Mouse (Mus musculus) hindbrain, embryonic 13.5 days (tissue): ENCODE results near the gene Mypn. TPM values are rescaled to one million over a fixed set of nuclear protein-coding genes. Genes with fewer than 3 reads are reported as not detected.

ENCODE experiments used
- ATAC-seq: fragments of 200-750 bp; cut with Nextera tagmentation; 2 replicates; pipeline ENCODE4 v1.8.0; 2017; ENCODE audit warnings: moderate TSS enrichment; ENCODE audit not compliant: low FRiP score
- H3K27ac ChIP-seq: fragments of 300-500 bp; sonication (generic); 2 replicates; pipeline ENCODE4 v1.5.1; 2015; ENCODE audit warnings: inconsistent platforms, mild to moderate bottlenecking, moderate library complexity
- H3K27me3 ChIP-seq: fragments of 300-500 bp; sonication (generic); 2 replicates; pipeline ENCODE4 v1.6.1; 2015; ENCODE audit warnings: mild to moderate bottlenecking, inconsistent platforms
- H3K36me3 ChIP-seq: fragments of 300-500 bp; sonication (generic); 2 replicates; pipeline ENCODE4 v1.6.1; 2015; ENCODE audit warnings: mild to moderate bottlenecking, inconsistent platforms
- H3K4me1 ChIP-seq: fragments of 300-500 bp; sonication (generic); replicated peaks from 2 replicates; pipeline ENCODE4 v1.6.1; 2015; ENCODE audit warnings: inconsistent platforms
- H3K4me2 ChIP-seq: fragments of 300-500 bp; sonication (generic); 2 replicates; pipeline ENCODE4 v1.6.1; 2015; ENCODE audit warnings: inconsistent platforms, mild to moderate bottlenecking, moderate library complexity
- H3K4me3 ChIP-seq: fragments of 300-500 bp; sonication (generic); 2 replicates; pipeline ENCODE4 v1.5.1; 2015; ENCODE audit warnings: mild to moderate bottlenecking, inconsistent platforms
- H3K9ac ChIP-seq: fragments of 300-500 bp; sonication (generic); 2 replicates; pipeline ENCODE4 v1.6.1; 2015; ENCODE audit warnings: mild to moderate bottlenecking, inconsistent platforms
- H3K9me3 ChIP-seq: fragments of 300-500 bp; sonication (generic); 2 replicates; pipeline ENCODE4 v1.6.1; 2016; ENCODE audit warnings: inconsistent platforms
- WGBS: fragments of 180-500 bp; shearing (Covaris S2); methylation state at CpG from one replicate; pipeline ENCODE4 v1.1.7; 2015; 5-methylcytosine and 5-hydroxymethylcytosine counted together
- polyA plus RNA-seq: library from polyadenylated mRNA; unstranded; fragments of >200 nt; fragmentation: Nextera tagmentation; extraction: Ambion mirVana; gene quantifications from 2 replicates; pipeline ENCODE4 v1.2.1, GENCODE M21; 2015

Mypn gene
- polyA plus RNA-seq, 1 experiment from 2014 or later = 0.57 TPM

DNA sequence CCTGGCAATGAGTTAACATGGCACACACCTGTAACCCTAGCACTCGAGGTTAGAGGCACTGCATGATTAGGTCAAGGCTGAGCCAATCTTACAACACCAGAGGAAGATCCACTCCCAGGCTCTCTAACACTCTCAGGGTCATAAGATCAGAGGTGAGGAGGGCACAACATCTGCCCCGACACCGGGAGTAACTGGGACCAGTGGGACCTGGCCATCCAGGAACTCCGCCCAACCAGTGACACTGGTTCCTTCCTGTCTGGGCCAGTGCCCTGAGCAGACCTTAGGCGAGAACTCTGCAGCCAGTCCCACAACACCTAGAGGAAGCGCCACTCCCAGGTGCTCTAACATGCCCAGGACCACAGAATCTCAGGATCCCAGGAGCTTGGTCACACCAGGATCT lies 67.3 kb downstream of the Mypn start:
- Histone ChIP-seq H3K9ac (no peak overlapping the region), H3K4me3 (no peak overlapping the region), H3K27me3 (0 out of 2 replicates have a peak, but pooled peaks cover 3% of the 10 kb centered on the region), H3K4me2 (no peak overlapping the region), H3K9me3 (no peaks in the 10 kb centered on the region), H3K36me3 (no peaks in the 10 kb centered on the region), H3K4me1 (no peaks in the 10 kb centered on the region), H3K27ac (no peak overlapping the region)
- WGBS = 84% methylated on average over 6 of the region's 6 CpGs
- ATAC-seq = no peak

DNA sequence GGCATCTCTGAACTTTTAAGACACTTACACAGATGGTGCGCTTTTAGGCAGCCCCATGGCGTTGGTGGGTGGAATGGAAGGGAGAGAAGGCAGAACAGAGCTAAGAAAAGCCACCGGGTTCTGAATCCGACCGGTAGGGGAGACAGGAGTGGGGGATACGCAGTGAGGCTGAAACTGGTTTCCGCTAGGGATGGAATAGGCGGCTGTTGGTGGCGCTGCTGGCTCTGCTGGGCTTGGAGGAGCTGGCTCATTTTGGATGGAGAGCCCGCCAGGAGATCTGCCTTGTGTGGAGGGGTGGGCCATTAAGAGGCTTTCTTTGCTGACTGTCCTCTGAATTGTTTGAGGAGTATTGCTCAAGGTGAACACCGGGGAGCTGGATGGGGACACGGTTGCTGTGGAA lies 68.1 kb downstream of the Mypn start:
- 53% methylated on average over 12 of the region's 12 CpGs for WGBS
- Histone ChIP-seq H3K36me3 (no peaks in the 10 kb centered on the region), H3K4me2 (no peak overlapping the region), H3K27ac (no peak overlapping the region), H3K9me3 (no peaks in the 10 kb centered on the region), H3K27me3 (0 out of 2 replicates have a peak, but pooled peaks cover 3% of the 10 kb centered on the region), H3K9ac (no peak overlapping the region), H3K4me1 (no peaks in the 10 kb centered on the region), H3K4me3 (no peak overlapping the region)
- ATAC-seq = no peak

DNA sequence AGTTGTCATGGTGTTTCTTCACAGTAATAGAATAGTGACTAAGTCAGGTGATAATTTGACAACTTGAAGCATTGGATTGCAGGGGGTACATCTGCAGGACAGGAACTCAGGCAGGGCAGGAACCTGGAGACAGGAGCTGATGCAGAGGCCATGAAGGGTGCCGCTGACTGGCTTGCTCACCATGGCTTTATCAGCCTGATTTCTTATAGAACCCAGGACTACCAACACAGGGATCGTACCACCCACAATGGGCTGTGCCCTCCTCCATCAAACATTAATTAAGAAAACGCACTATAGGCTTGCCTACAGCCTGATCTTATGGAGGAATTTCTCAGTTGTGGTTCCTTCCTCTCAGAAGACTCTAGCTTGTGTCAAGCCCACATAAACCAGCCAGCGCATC lies 70.4 kb downstream of the Mypn start:
- no peak for ATAC-seq
- 92% methylated on average over 4 of the region's 4 CpGs for WGBS
- H3K4me1 ChIP-seq = no peaks in the 10 kb centered on the region
- H3K4me2 ChIP-seq = no peak overlapping the region
- H3K27me3 ChIP-seq = 0 out of 2 replicates have a peak, but pooled peaks cover 3% of the 10 kb centered on the region
- H3K36me3 ChIP-seq = no peaks in the 10 kb centered on the region
- H3K9me3 ChIP-seq = no peaks in the 10 kb centered on the region
- H3K9ac ChIP-seq = no peak overlapping the region
- H3K27ac ChIP-seq = no peak overlapping the region
- H3K4me3 ChIP-seq = no peak overlapping the region

DNA sequence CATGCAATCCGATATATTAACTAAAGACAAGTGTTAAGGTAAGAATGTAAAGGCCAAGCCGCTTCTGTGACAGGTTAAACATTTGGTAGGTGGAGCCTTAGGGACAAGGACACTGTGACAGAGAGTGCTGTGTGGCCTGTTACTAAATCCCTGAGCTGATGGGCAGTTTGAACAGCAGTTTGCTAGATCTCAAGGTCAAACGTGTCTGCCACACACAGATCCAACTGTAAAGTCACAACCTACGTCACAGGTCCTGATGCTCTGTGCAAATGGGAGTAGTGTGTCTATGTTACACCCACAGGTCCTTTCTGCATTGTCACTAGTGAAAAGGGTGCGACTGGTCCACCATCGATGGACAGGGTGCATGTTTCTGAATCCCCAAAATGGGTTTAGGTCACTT lies 71.4 kb downstream of the Mypn start:
- no peaks in the 10 kb centered on the region for H3K4me1 ChIP-seq
- H3K36me3 ChIP-seq = no peaks in the 10 kb centered on the region
- no peak overlapping the region for H3K4me3 ChIP-seq
- 90% methylated on average over 6 of the region's 6 CpGs for WGBS
- H3K9me3 ChIP-seq = no peaks in the 10 kb centered on the region
- 0 out of 2 replicates have a peak, but pooled peaks cover 3% of the 10 kb centered on the region for H3K27me3 ChIP-seq
- no peak for ATAC-seq
- no peak overlapping the region for H3K4me2 ChIP-seq
- no peak overlapping the region for H3K27ac ChIP-seq
- H3K9ac ChIP-seq = no peak overlapping the region

- Histone ChIP-seq H3K4me3 (no peak overlapping the region), H3K9ac (no peak overlapping the region), H3K9me3 (no peaks in the 10 kb centered on the region), H3K27me3 (no peaks in the 10 kb centered on the region), H3K4me2 (no peak overlapping the region), H3K36me3 (no peaks in the 10 kb centered on the region), H3K4me1 (no peaks in the 10 kb centered on the region), H3K27ac (no peak overlapping the region)
- no peak for ATAC-seq
- 78% methylated on average over 7 of the region's 7 CpGs for WGBS
Measured at GRCm38 (mm10) chr10:63130500-63130899, 73.3 kb downstream of the Mypn start.

GRCm38 (mm10) chr10:63128256-63128655 lies 75.5 kb downstream of the Mypn start:
- no peak overlapping the region for H3K4me2 ChIP-seq
- H3K4me1 ChIP-seq = no peaks in the 10 kb centered on the region
- WGBS = 67% methylated on average over 7 of the region's 7 CpGs
- H3K36me3 ChIP-seq = no peaks in the 10 kb centered on the region
- no peaks in the 10 kb centered on the region for H3K27me3 ChIP-seq
- H3K9me3 ChIP-seq = no peaks in the 10 kb centered on the region
- no peak for ATAC-seq
- H3K27ac ChIP-seq = no peak overlapping the region
- H3K9ac ChIP-seq = no peak overlapping the region
- no peak overlapping the region for H3K4me3 ChIP-seq

GRCm38 (mm10) chr10:63127156-63127555 lies 76.6 kb downstream of the Mypn start:
- Histone ChIP-seq H3K4me2 (no peak overlapping the region), H3K4me1 (no peaks in the 10 kb centered on the region), H3K9ac (no peak overlapping the region), H3K9me3 (no peaks in the 10 kb centered on the region), H3K4me3 (no peak overlapping the region), H3K27ac (no peak overlapping the region), H3K36me3 (no peaks in the 10 kb centered on the region), H3K27me3 (no peaks in the 10 kb centered on the region)
- ATAC-seq = no peak
- 95% methylated on average over 6 of the region's 6 CpGs for WGBS

- H3K4me3 ChIP-seq = no peak overlapping the region
- no peak overlapping the region for H3K4me2 ChIP-seq
- no peaks in the 10 kb centered on the region for H3K27me3 ChIP-seq
- H3K27ac ChIP-seq = no peak overlapping the region
- 85% methylated on average over 4 of the region's 4 CpGs for WGBS
- no peak overlapping the region for H3K9ac ChIP-seq
- no peak for ATAC-seq
- H3K9me3 ChIP-seq = no peaks in the 10 kb centered on the region
- H3K36me3 ChIP-seq = no peaks in the 10 kb centered on the region
- no peaks in the 10 kb centered on the region for H3K4me1 ChIP-seq
Measured at GRCm38 (mm10) chr10:63126116-63126515, 77.6 kb downstream of the Mypn start.

- Histone ChIP-seq H3K9me3 (no peaks in the 10 kb centered on the region), H3K4me2 (no peak overlapping the region), H3K9ac (no peak overlapping the region), H3K4me1 (no peaks in the 10 kb centered on the region), H3K27ac (no peak overlapping the region), H3K27me3 (no peaks in the 10 kb centered on the region), H3K36me3 (no peaks in the 10 kb centered on the region), H3K4me3 (no peak overlapping the region)
- 35% methylated on average over 11 of the region's 11 CpGs for WGBS
- ATAC-seq = no peak
Measured at GRCm38 (mm10) chr10:63125343-63125742, 78.4 kb downstream of the Mypn start.

DNA sequence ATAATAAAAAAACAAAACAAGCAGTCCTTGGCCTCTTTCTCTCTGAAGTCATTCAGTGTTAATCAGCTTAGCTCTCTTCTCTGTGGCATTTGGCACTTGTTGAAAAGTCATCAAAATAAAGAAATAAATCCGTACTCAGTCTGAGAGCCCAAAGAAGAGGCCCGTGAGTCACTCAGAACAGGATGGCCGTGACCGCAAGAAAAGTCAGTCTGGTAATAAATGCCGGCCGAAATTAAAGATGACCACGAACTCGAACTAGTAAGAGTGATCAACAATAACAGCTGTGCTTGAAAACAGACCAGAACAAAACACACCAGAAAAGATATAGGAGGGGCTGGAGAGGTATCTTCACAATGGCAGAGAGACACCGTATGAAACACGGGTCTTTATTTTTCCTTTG lies 79.7 kb downstream of the Mypn start:
- no peak overlapping the region for H3K4me2 ChIP-seq
- no peak for ATAC-seq
- H3K4me1 ChIP-seq = no peaks in the 10 kb centered on the region
- H3K9me3 ChIP-seq = no peaks in the 10 kb centered on the region
- no peak overlapping the region for H3K27ac ChIP-seq
- no peak overlapping the region for H3K9ac ChIP-seq
- H3K36me3 ChIP-seq = no peaks in the 10 kb centered on the region
- WGBS = 90% methylated on average over 10 of the region's 10 CpGs
- no peak overlapping the region for H3K4me3 ChIP-seq
- H3K27me3 ChIP-seq = no peaks in the 10 kb centered on the region

- H3K4me3 ChIP-seq = no peak overlapping the region
- H3K27ac ChIP-seq = no peak overlapping the region
- no peak overlapping the region for H3K4me2 ChIP-seq
- no peaks in the 10 kb centered on the region for H3K9me3 ChIP-seq
- H3K36me3 ChIP-seq = no peaks in the 10 kb centered on the region
- H3K27me3 ChIP-seq = no peaks in the 10 kb centered on the region
- H3K4me1 ChIP-seq = no peaks in the 10 kb centered on the region
- 86% methylated on average over 8 of the region's 8 CpGs for WGBS
- H3K9ac ChIP-seq = no peak overlapping the region
- ATAC-seq = no peak
Measured at GRCm38 (mm10) chr10:63123141-63123540, 80.6 kb downstream of the Mypn start.

DNA sequence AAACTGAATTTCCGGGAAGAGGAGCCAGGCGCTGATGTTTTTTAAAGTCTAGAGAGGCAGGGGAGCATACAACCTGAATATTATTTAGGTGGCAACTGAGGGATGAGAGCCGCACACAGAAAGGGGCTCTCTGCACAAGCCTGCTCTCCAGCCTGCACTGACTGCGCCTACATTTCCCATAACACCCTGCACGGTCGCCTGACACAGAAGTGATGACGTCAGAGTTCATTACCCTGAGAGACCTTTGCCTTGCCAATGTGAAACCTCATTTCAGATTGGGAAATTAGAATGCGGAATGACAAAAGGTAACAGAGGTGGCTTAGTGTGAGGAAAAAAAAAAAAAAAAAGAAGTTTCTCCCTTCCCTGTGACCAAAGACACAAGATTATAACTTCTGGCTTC lies 81.2 kb downstream of the Mypn start:
- H3K4me1 ChIP-seq = no peaks in the 10 kb centered on the region
- no peak overlapping the region for H3K9ac ChIP-seq
- no peak overlapping the region for H3K27ac ChIP-seq
- no peaks in the 10 kb centered on the region for H3K27me3 ChIP-seq
- H3K9me3 ChIP-seq = no peaks in the 10 kb centered on the region
- no peak overlapping the region for H3K4me3 ChIP-seq
- H3K4me2 ChIP-seq = no peak overlapping the region
- H3K36me3 ChIP-seq = no peaks in the 10 kb centered on the region
- ATAC-seq = 0 out of 2 replicates have a peak, but pooled peaks have one; percentile 66
- 34% methylated on average over 8 of the region's 8 CpGs for WGBS

DNA sequence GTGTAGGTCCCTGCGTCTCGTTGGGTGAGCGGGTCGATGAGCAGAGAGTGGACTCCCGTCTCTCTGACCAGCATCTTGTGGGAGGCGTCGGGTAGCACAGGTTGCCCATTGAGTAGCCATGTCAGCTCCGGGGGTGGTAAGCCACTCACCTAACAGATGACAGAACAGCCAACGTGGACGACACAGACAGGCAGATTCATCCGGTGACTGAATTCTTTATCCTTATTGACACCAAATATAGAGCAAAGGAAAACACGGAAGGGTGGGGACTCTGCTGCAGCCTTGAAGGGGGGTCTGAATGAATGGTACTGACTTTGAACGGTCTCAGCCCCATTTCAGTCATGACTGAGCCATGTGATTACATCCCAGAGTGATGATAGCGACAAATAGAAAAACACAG lies 81.8 kb downstream of the Mypn start:
- H3K4me3 ChIP-seq = no peak overlapping the region
- H3K4me2 ChIP-seq = no peak overlapping the region
- no peaks in the 10 kb centered on the region for H3K27me3 ChIP-seq
- no peak overlapping the region for H3K27ac ChIP-seq
- WGBS = 87% methylated on average over 14 of the region's 14 CpGs
- no peak overlapping the region for H3K9ac ChIP-seq
- no peaks in the 10 kb centered on the region for H3K9me3 ChIP-seq
- H3K4me1 ChIP-seq = no peaks in the 10 kb centered on the region
- no peaks in the 10 kb centered on the region for H3K36me3 ChIP-seq
- no peak for ATAC-seq

GRCm38 (mm10) chr10:63119916-63120315 lies 83.8 kb downstream of the Mypn start:
- Histone ChIP-seq H3K4me3 (no peak overlapping the region), H3K27ac (no peak overlapping the region), H3K9ac (no peak overlapping the region), H3K36me3 (no peaks in the 10 kb centered on the region; the same call in 1 of the 2 replicates), H3K4me1 (no peaks in the 10 kb centered on the region), H3K4me2 (no peak overlapping the region), H3K9me3 (no peaks in the 10 kb centered on the region), H3K27me3 (no peaks in the 10 kb centered on the region)
- 84% methylated on average over 14 of the region's 14 CpGs for WGBS
- no peak for ATAC-seq
